Mouse (Mus musculus) limb, embryonic 15.5 days (tissue): Measurements from ENCODE around the gene Pdcd2l. TPM values are rescaled to one million over a fixed set of nuclear protein-coding genes. Genes with fewer than 3 reads are reported as not detected.

ENCODE experiments used
- ATAC-seq: fragments of 200-750 bp; cut with Nextera tagmentation; 2 replicates; pipeline ENCODE4 v1.8.0; 2017; ENCODE audit warnings: low read depth, moderate TSS enrichment; ENCODE audit not compliant: insufficient number of reproducible peaks, low FRiP score, low TSS enrichment
- H3K27ac ChIP-seq: fragments of 300-500 bp; sonication (generic); 2 replicates; pipeline ENCODE4 v1.5.1; 2015; ENCODE audit warnings: moderate library complexity, mild to moderate bottlenecking, inconsistent platforms
- H3K27me3 ChIP-seq: fragments of 300-500 bp; sonication (generic); 2 replicates; pipeline ENCODE4 v1.6.1; 2015; ENCODE audit warnings: inconsistent platforms
- H3K36me3 ChIP-seq: fragments of 300-500 bp; sonication (generic); 2 replicates; pipeline ENCODE4 v1.6.1; 2015; ENCODE audit warnings: inconsistent platforms
- H3K4me1 ChIP-seq: fragments of 300-500 bp; sonication (generic); 2 replicates; pipeline ENCODE4 v1.6.1; 2015; ENCODE audit warnings: inconsistent platforms
- H3K4me2 ChIP-seq: fragments of 300-500 bp; sonication (generic); 2 replicates; pipeline ENCODE4 v1.6.1; 2015; ENCODE audit warnings: mild to moderate bottlenecking, inconsistent platforms
- H3K4me3 ChIP-seq: fragments of 300-500 bp; sonication (generic); 2 replicates; pipeline ENCODE4 v1.5.1; 2015; ENCODE audit warnings: mild to moderate bottlenecking, inconsistent platforms
- H3K9ac ChIP-seq: fragments of 300-500 bp; sonication (generic); 2 replicates; pipeline ENCODE4 v1.6.1; 2015; ENCODE audit warnings: inconsistent platforms
- H3K9me3 ChIP-seq: fragments of 300-500 bp; sonication (generic); 2 replicates; pipeline ENCODE4 v1.6.1; 2016; ENCODE audit warnings: inconsistent platforms
- WGBS: fragments of 180-500 bp; shearing (Covaris S2); methylation state at CpG from one replicate; pipeline ENCODE4 v1.1.7; 2015; 5-methylcytosine and 5-hydroxymethylcytosine counted together
- polyA plus RNA-seq: library from polyadenylated mRNA; unstranded; fragments of >200 nt; fragmentation: Nextera tagmentation; extraction: Ambion mirVana; gene quantifications from 2 replicates; pipeline ENCODE4 v1.2.1, GENCODE M21; 2015

Gene Pdcd2l
- polyA plus RNA-seq, result 59.1 and 59.9 TPM in 2 replicates

- H3K9ac ChIP-seq, result peak within 1 kb of the TSS; percentile 94
- peak; percentile 89 for ATAC-seq
- H3K36me3 ChIP-seq, result peaks cover 31% of the 10 kb centered on the region
- H3K4me2 ChIP-seq, result peak within 1 kb of the TSS; percentile 74
- H3K4me1 ChIP-seq, result peaks cover 7% of the 10 kb centered on the region
- no peaks in the 10 kb centered on the region for H3K9me3 ChIP-seq
- peak within 1 kb of the TSS; percentile 80 for H3K27ac ChIP-seq
- H3K4me3 ChIP-seq, result peak within 1 kb of the TSS; percentile 98
- 2% methylated on average over 69 of the region's 70 CpGs for WGBS
- no peaks in the 10 kb centered on the region for H3K27me3 ChIP-seq
Observed at GRCm38 (mm10) chr7:34196132-34197128, at the start of gene Pdcd2l. Pdcd2l (minus strand) TSS chr7:34196661.

- WGBS, result 93% methylated on average over 11 of the region's 11 CpGs
- Histone ChIP-seq H3K4me2 (no peak overlapping the region), H3K4me1 (no peaks in the 10 kb centered on the region), H3K9me3 (no peaks in the 10 kb centered on the region), H3K36me3 (peaks cover 83% of the 10 kb centered on the region), H3K9ac (no peak overlapping the region), H3K27me3 (no peaks in the 10 kb centered on the region), H3K4me3 (no peak overlapping the region), H3K27ac (no peak overlapping the region)
- no peak for ATAC-seq
Observed at GRCm38 (mm10) chr7:34242176-34242575, 45.7 kb upstream of the Pdcd2l start.

- no peaks in the 10 kb centered on the region for H3K27me3 ChIP-seq
- ATAC-seq, result no peak
- H3K4me2 ChIP-seq, result no peak overlapping the region
- H3K9me3 ChIP-seq, result no peaks in the 10 kb centered on the region
- peaks cover 63% of the 10 kb centered on the region for H3K36me3 ChIP-seq
- H3K9ac ChIP-seq, result no peak overlapping the region
- WGBS, result 90% methylated on average over 5 of the region's 5 CpGs
- peaks cover 11% of the 10 kb centered on the region for H3K4me1 ChIP-seq
- H3K27ac ChIP-seq, result no peak overlapping the region
- no peak overlapping the region for H3K4me3 ChIP-seq
Observed at GRCm38 (mm10) chr7:34238086-34238485, 41.6 kb upstream of the Pdcd2l start.

DNA sequence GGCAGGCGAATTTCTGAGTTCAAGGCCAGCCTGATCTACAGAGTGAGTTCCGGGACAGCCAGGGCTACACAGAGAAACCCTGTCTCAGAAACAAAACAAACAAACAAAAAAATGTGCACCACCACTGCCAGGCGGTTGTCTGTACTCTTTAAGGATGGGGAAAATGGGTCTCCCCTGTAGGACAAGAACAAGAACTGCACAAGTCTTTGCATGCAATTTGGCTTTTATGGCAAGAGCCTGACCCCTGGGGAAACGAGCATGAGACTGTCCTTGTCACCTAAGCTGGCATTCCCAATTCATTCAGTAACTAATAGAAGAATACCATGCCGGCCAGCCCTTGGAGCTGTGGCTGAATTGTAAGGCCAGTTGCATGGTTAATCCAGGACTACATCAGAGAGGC, 39.1 kb upstream of the Pdcd2l start:
- Histone ChIP-seq H3K4me2 (no peak overlapping the region), H3K27me3 (no peaks in the 10 kb centered on the region), H3K9ac (no peak overlapping the region), H3K4me3 (no peak overlapping the region), H3K27ac (no peak overlapping the region), H3K9me3 (no peaks in the 10 kb centered on the region), H3K36me3 (peaks cover 42% of the 10 kb centered on the region), H3K4me1 (peaks cover 13% of the 10 kb centered on the region)
- no peak for ATAC-seq
- WGBS, result 85% methylated on average over 5 of the region's 5 CpGs

- no peak for ATAC-seq
- peak overlapping the region; percentile 67 for H3K4me2 ChIP-seq
- no peaks in the 10 kb centered on the region for H3K27me3 ChIP-seq
- peak overlapping the region; percentile 40; the same call in 1 of the 2 replicates for H3K9ac ChIP-seq
- WGBS, result 1% methylated on average over 17 of the region's 17 CpGs
- peaks cover 36% of the 10 kb centered on the region for H3K36me3 ChIP-seq
- peak overlapping the region; percentile 93 for H3K27ac ChIP-seq
- no peaks in the 10 kb centered on the region for H3K9me3 ChIP-seq
- H3K4me3 ChIP-seq, result peak overlapping the region; percentile 51
- H3K4me1 ChIP-seq, result peaks cover 18% of the 10 kb centered on the region
Observed at GRCm38 (mm10) chr7:34234610-34235561, 38.4 kb upstream of the Pdcd2l start.

GRCm38 (mm10) chr7:34233909-34234609, 37.6 kb upstream of the Pdcd2l start:
- peak; percentile 95 for ATAC-seq

DNA sequence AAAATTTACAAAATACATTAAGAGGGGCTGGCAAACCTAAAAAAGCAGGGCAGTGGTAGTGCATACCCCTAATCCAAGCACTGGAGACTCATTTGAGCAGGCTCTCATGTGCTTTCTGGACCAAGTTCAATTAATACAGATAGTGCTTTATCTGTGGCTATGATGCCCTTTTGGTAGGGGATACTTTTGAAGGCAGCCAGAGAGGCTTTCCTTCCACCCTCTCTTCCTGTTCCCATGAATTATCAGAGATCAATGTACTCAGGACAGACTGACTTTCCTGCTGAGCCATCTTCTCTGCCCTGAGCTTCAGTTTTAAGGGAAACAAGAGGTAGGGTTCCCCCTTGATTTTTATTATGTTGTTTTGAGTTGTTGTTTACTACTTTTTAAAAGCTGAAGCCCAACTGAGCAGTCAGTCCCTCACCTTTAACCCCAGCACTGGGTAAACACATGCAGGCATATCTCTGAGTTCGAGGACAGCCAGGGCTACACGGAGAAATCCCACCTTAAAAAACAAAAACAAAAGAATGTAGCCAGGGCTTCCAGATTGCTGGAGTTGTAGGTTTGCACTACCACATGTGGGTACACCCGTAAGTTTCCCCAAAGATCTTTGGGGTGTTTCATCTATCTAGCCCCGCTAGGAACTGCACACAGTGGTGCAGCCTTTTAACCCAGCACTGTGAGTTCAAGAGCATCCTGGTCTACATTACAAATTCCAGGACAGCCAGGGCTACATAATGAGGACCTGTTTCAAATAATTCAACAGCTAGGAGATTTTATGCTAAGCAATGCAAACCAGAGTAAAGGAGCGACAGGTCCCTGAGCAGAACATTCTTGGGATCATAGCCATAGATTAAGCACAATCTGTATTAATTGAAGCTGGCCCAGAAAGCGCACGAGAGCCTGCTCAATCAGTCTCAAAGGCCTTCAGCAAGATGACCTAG, 36.6 kb upstream of the Pdcd2l start:
- Histone ChIP-seq H3K4me2 (peak overlapping the region; percentile 67), H3K9ac (0 out of 2 replicates have a peak overlapping the region, but pooled peaks have one; percentile 18), H3K4me1 (peaks cover 31% of the 10 kb centered on the region), H3K4me3 (peak overlapping the region; percentile 51), H3K27me3 (no peaks in the 10 kb centered on the region), H3K27ac (peak overlapping the region; percentile 93), H3K9me3 (no peaks in the 10 kb centered on the region), H3K36me3 (peaks cover 21% of the 10 kb centered on the region)
- no peak for ATAC-seq
- WGBS, result 41% methylated on average over 7 of the region's 7 CpGs

More at GRCm38 (mm10) chr7:34233909-34234609, 37.6 kb upstream of the Pdcd2l start:
- Histone ChIP-seq H3K9me3 (no peaks in the 10 kb centered on the region), H3K4me2 (peak overlapping the region; percentile 67), H3K27me3 (no peaks in the 10 kb centered on the region), H3K27ac (peak overlapping the region; percentile 93), H3K4me3 (peak overlapping the region; percentile 51), H3K4me1 (peaks cover 21% of the 10 kb centered on the region), H3K36me3 (peaks cover 28% of the 10 kb centered on the region), H3K9ac (peak overlapping the region; percentile 40)
- whole genome bisulfite sequencing, result under 1% methylated on average over 44 of the region's 46 CpGs

- Histone ChIP-seq H3K9ac (peak within 1 kb of the TSS; percentile 87), H3K9me3 (no peaks in the 10 kb centered on the region), H3K4me1 (peaks cover 45% of the 10 kb centered on the region), H3K4me2 (peak within 1 kb of the TSS; percentile 78), H3K36me3 (peaks cover 33% of the 10 kb centered on the region), H3K27me3 (no peaks in the 10 kb centered on the region), H3K27ac (peak within 1 kb of the TSS; percentile 90), H3K4me3 (peak within 1 kb of the TSS; percentile 80)
- 0% methylated on average over 38 of the region's 39 CpGs for WGBS
- ATAC-seq, result peak; percentile 59
Observed at GRCm38 (mm10) chr7:34230116-34230515, 33.7 kb upstream of the Pdcd2l start, which contains the start of gene Gpi1. Gpi1 (minus strand) TSS chr7:34230336.

- H3K4me2 ChIP-seq, result peak overlapping the region; percentile 78
- 0% methylated on average over 19 of the region's 19 CpGs for WGBS
- H3K36me3 ChIP-seq, result peaks cover 37% of the 10 kb centered on the region
- peaks cover 42% of the 10 kb centered on the region for H3K4me1 ChIP-seq
- no peak for ATAC-seq
- no peaks in the 10 kb centered on the region for H3K27me3 ChIP-seq
- H3K9ac ChIP-seq, result peak overlapping the region; percentile 87
- no peaks in the 10 kb centered on the region for H3K9me3 ChIP-seq
- H3K27ac ChIP-seq, result peak overlapping the region; percentile 90
- H3K4me3 ChIP-seq, result peak overlapping the region; percentile 80
Observed at GRCm38 (mm10) chr7:34229691-34230111, 33.2 kb upstream of the Pdcd2l start.

DNA sequence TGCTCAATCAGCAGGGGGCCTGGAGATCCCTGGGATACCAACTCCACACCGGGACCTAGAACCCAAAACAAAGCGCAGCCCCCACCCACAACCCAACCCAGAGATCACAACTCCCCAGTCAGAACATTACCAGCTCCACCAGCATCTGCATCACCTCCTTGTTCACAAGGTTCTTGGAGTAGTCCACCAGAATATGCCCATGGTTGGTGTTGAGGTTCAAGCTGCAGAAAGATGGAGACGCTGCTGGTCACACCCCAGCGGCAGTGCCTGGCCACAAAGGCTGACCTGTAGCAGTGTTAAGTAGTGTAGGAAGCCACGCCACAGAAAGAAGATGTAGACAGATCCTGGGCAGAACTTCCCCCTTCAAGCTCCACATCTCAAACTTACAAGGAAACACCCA, 32.7 kb upstream of the Pdcd2l start:
- whole genome bisulfite sequencing, result 16% methylated on average over 5 of the region's 5 CpGs
- H3K27ac ChIP-seq, result peak overlapping the region; percentile 90
- peak overlapping the region; percentile 80 for H3K4me3 ChIP-seq
- H3K9me3 ChIP-seq, result no peaks in the 10 kb centered on the region
- H3K27me3 ChIP-seq, result no peaks in the 10 kb centered on the region
- no peak for ATAC-seq
- peak overlapping the region; percentile 87 for H3K9ac ChIP-seq
- H3K4me2 ChIP-seq, result peak overlapping the region; percentile 78
- peaks cover 41% of the 10 kb centered on the region for H3K36me3 ChIP-seq
- peaks cover 42% of the 10 kb centered on the region for H3K4me1 ChIP-seq
